Mouse (Mus musculus): ENCODE measurements at regions not wholly inside any gene's neighbourhood (a gene's known extent, or its start where the extent isn't known, plus 50 kb on each side); places are given as distances from the start of the nearest gene placed in this dataset.
"Not testable (repeated sequence)": the region's sequence is repeated elsewhere in the genome, so short reads cannot be mapped to it uniquely, and the experiment has no call there.

DNA sequence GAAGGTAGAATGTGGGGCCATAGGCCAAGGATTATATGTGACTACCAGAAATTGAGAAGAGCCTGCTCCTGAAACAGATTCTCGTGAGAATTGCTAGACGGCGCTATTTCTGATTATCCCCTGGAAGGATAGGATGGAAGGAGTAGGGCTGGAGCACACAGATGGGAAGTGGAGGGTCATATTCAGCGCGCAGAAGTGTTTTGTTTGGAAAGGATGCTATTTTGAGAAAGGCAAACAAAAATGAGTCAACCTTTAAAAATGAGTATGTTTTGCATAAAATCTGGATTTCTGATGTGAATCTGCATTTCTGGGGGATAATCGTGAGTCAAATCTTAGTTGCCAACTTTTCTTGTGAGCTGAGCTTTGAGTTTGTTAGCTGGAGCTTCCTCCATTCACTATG lies 58.1 kb upstream of the Fshb start:
- ATAC-seq: no peak
- no peaks in the 10 kb centered on the region for H3K36me3 ChIP-seq (ENCODE audit: poor library complexity, severe bottlenecking)
- H3K4me1 ChIP-seq: no peaks in the 10 kb centered on the region
- no peaks in the 10 kb centered on the region for H3K27me3 ChIP-seq
- no peak overlapping the region for H3K27ac ChIP-seq
- no peaks in the 10 kb centered on the region for H3K9me3 ChIP-seq (replicated peaks)
- no peak overlapping the region for H3K4me2 ChIP-seq
- H3K9ac ChIP-seq: no peak overlapping the region
- WGBS: 94% methylated on average over 6 of the region's 6 CpGs
- no peak overlapping the region for H3K4me3 ChIP-seq

GRCm38 (mm10) chr2:107118711-107119474 lies 59.4 kb upstream of the Fshb start:
- no peaks in the 10 kb centered on the region for H3K36me3 ChIP-seq (ENCODE audit: poor library complexity, severe bottlenecking)
- ATAC-seq: no peak
- H3K4me2 ChIP-seq: no peak overlapping the region
- WGBS: 92% methylated on average over 9 of the region's 9 CpGs
- no peaks in the 10 kb centered on the region for H3K9me3 ChIP-seq (replicated peaks)
- H3K4me1 ChIP-seq: no peaks in the 10 kb centered on the region
- H3K27me3 ChIP-seq: no peaks in the 10 kb centered on the region
- no peak overlapping the region for H3K9ac ChIP-seq
- H3K27ac ChIP-seq: no peak overlapping the region
- no peak overlapping the region for H3K4me3 ChIP-seq

DNA sequence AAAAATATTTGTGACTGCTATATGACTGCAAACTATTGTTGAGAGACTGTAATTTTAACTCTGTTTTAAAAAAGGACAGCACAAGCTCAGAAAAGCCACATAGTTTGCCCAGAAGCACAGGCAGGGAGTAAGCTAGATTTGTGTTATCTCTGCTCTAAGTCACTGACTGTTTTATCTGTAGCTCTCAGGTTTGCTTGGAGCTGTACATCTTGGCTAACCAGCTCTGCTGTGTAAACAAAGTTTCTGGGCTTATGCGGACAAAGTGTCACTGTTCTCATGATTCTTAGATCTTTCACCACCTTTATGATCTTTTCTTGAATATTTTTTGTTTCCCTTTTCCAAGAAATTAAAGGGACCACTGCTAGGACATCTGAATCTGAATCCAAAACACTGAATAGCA lies 60.2 kb upstream of the Fshb start:
- no peaks in the 10 kb centered on the region for H3K36me3 ChIP-seq (ENCODE audit: poor library complexity, severe bottlenecking)
- no peaks in the 10 kb centered on the region for H3K9me3 ChIP-seq (replicated peaks)
- no peaks in the 10 kb centered on the region for H3K27me3 ChIP-seq
- no peak overlapping the region for H3K9ac ChIP-seq
- H3K27ac ChIP-seq: no peak overlapping the region
- no peak overlapping the region for H3K4me2 ChIP-seq
- ATAC-seq: no peak
- WGBS: 83% methylated on average over 1 of the region's 1 CpGs
- no peak overlapping the region for H3K4me3 ChIP-seq
- no peaks in the 10 kb centered on the region for H3K4me1 ChIP-seq

- Histone ChIP-seq H3K4me2 (no peak overlapping the region), H3K9me3 (replicated peaks) (no peaks in the 10 kb centered on the region), H3K4me3 (no peak overlapping the region), H3K36me3 (ENCODE audit: poor library complexity, severe bottlenecking) (no peaks in the 10 kb centered on the region), H3K27me3 (no peaks in the 10 kb centered on the region), H3K4me1 (no peaks in the 10 kb centered on the region), H3K9ac (no peak overlapping the region), H3K27ac (no peak overlapping the region)
- peak; percentile 36; the same call in 1 of the 2 replicates for ATAC-seq
Observed at GRCm38 (mm10) chr2:107133186-107133585, 73.7 kb upstream of the Fshb start.

DNA sequence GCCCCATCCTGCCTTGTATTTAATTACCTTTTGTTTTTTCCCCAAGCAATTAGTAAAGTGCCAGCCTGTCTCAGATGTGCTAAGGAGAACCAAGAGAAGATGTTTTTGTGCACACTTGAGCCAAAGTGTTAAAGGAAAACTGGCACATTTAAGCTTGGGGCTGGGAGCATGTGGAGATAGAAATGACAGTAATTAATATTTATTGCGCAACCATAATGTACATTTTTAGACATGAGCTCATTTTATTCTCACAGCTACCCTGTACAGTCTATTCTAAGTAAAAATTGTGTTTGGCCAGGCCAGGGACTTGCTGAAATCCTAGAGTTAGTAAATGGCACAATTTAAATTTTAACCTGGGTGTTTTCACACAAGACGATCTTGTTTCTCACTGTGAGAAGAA lies 89.9 kb upstream of the Fshb start:
- no peak overlapping the region for H3K4me2 ChIP-seq
- H3K27me3 ChIP-seq: no peaks in the 10 kb centered on the region
- H3K9me3 ChIP-seq (replicated peaks): no peaks in the 10 kb centered on the region
- no peak overlapping the region for H3K4me3 ChIP-seq
- peak; percentile 45; the same call in 1 of the 2 replicates for ATAC-seq
- no peak overlapping the region for H3K9ac ChIP-seq
- WGBS: 83% methylated on average over 2 of the region's 2 CpGs
- no peak overlapping the region for H3K27ac ChIP-seq
- no peaks in the 10 kb centered on the region for H3K4me1 ChIP-seq
- H3K36me3 ChIP-seq (ENCODE audit: poor library complexity, severe bottlenecking): no peaks in the 10 kb centered on the region

DNA sequence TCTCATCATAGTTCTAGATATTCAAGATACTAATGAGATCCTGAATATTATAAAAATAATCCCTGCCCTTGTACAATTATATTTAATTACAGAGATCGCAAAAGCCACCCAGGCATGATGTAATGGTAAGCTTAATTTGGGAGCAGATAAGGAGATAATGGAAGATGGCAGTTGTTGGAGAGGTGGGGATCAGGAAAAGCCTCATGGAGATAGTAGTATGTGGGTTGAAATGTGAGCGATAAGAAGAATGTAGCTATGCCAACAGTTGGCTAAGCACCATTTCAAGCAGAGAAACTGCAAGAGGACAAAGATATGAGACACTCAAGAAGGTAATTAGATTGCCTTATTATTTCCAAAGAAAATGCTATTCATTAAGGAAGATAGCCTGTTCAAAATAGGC lies 90.4 kb upstream of the Fshb start:
- no peak overlapping the region for H3K4me2 ChIP-seq
- no peaks in the 10 kb centered on the region for H3K36me3 ChIP-seq (ENCODE audit: poor library complexity, severe bottlenecking)
- no peak overlapping the region for H3K4me3 ChIP-seq
- no peaks in the 10 kb centered on the region for H3K9me3 ChIP-seq (replicated peaks)
- H3K27ac ChIP-seq: no peak overlapping the region
- no peak for ATAC-seq
- no peaks in the 10 kb centered on the region for H3K27me3 ChIP-seq
- no peaks in the 10 kb centered on the region for H3K4me1 ChIP-seq
- 89% methylated on average over 2 of the region's 2 CpGs for WGBS
- no peak overlapping the region for H3K9ac ChIP-seq

- H3K4me3 ChIP-seq: no peak overlapping the region
- no peaks in the 10 kb centered on the region for H3K27me3 ChIP-seq
- no peak for ATAC-seq
- no peaks in the 10 kb centered on the region for H3K9me3 ChIP-seq (replicated peaks)
- H3K27ac ChIP-seq: no peak overlapping the region
- no peaks in the 10 kb centered on the region for H3K36me3 ChIP-seq (ENCODE audit: poor library complexity, severe bottlenecking)
- H3K4me1 ChIP-seq: no peaks in the 10 kb centered on the region
- H3K9ac ChIP-seq: no peak overlapping the region
- WGBS: 86% methylated on average over 3 of the region's 3 CpGs
- no peak overlapping the region for H3K4me2 ChIP-seq
Observed at GRCm38 (mm10) chr2:107150373-107150772, 90.9 kb upstream of the Fshb start.

- Histone ChIP-seq H3K4me1 (no peaks in the 10 kb centered on the region), H3K36me3 (ENCODE audit: poor library complexity, severe bottlenecking) (no peaks in the 10 kb centered on the region), H3K9ac (no peak overlapping the region), H3K4me2 (no peak overlapping the region), H3K4me3 (no peak overlapping the region), H3K27ac (no peak overlapping the region), H3K9me3 (replicated peaks) (no peaks in the 10 kb centered on the region), H3K27me3 (no peaks in the 10 kb centered on the region)
- no peak for ATAC-seq
Observed at GRCm38 (mm10) chr2:107151878-107152277, 92.4 kb upstream of the Fshb start.

GRCm38 (mm10) chr2:107158836-107159402 lies 99.5 kb upstream of the Fshb start:
- not testable (repeated sequence) for H3K36me3 ChIP-seq (ENCODE audit: poor library complexity, severe bottlenecking); H3K4me1 ChIP-seq; H3K27me3 ChIP-seq; H3K9ac ChIP-seq; ATAC-seq; H3K4me2 ChIP-seq; H3K4me3 ChIP-seq; H3K27ac ChIP-seq; H3K9me3 ChIP-seq (replicated peaks)
- 94% methylated on average over 13 of the region's 13 CpGs for WGBS

GRCm38 (mm10) chr2:107175721-107176120 lies 114.7 kb upstream of the Kcna4 start:
- Histone ChIP-seq H3K4me2 (no peak overlapping the region), H3K27me3 (no peaks in the 10 kb centered on the region), H3K27ac (no peak overlapping the region), H3K36me3 (ENCODE audit: poor library complexity, severe bottlenecking) (no peaks in the 10 kb centered on the region), H3K4me1 (no peaks in the 10 kb centered on the region), H3K4me3 (no peak overlapping the region), H3K9me3 (replicated peaks) (no peaks in the 10 kb centered on the region), H3K9ac (no peak overlapping the region)
- no peak for ATAC-seq
- WGBS: 56% methylated on average over 4 of the region's 4 CpGs

- H3K27me3 ChIP-seq: no peaks in the 10 kb centered on the region
- H3K4me2 ChIP-seq: no peak overlapping the region
- H3K9ac ChIP-seq: no peak overlapping the region
- 95% methylated on average over 6 of the region's 6 CpGs for WGBS
- H3K4me1 ChIP-seq: no peaks in the 10 kb centered on the region
- no peak overlapping the region for H3K4me3 ChIP-seq
- H3K9me3 ChIP-seq (replicated peaks): no peaks in the 10 kb centered on the region
- no peak for ATAC-seq
- no peaks in the 10 kb centered on the region for H3K36me3 ChIP-seq (ENCODE audit: poor library complexity, severe bottlenecking)
- H3K27ac ChIP-seq: no peak overlapping the region
Observed at GRCm38 (mm10) chr2:107183066-107183465, 107.4 kb upstream of the Kcna4 start.

DNA sequence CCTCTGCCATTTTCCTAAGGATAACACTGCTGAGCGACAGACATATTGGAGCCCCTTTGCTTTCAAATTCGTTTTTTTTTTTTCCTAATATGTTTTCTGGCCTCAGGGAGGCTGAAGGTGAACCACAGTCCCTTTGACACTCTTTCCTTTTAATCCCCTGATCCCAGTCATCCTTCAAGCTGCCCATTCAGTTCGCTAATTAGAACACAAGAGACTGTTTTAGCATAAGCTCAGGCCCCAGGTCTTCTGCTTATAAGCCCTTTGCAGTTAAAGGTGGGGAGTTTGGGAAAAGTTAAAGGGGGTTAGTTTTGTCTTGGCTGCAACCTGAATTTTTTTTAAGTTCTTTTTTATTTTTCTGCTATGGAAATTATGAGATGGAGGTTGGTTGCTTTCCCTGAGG lies 105.6 kb upstream of the Kcna4 start:
- no peak for ATAC-seq
- H3K4me2 ChIP-seq: no peak overlapping the region
- no peaks in the 10 kb centered on the region for H3K36me3 ChIP-seq (ENCODE audit: poor library complexity, severe bottlenecking)
- WGBS: 22% methylated on average over 3 of the region's 3 CpGs
- H3K27ac ChIP-seq: no peak overlapping the region
- no peaks in the 10 kb centered on the region for H3K4me1 ChIP-seq
- no peak overlapping the region for H3K9ac ChIP-seq
- no peaks in the 10 kb centered on the region for H3K9me3 ChIP-seq (replicated peaks)
- no peak overlapping the region for H3K4me3 ChIP-seq
- H3K27me3 ChIP-seq: no peaks in the 10 kb centered on the region

Measured in forebrain, embryonic 13.5 days (tissue).